Mouse (Mus musculus) common myeloid progenitor, adult 5-6 weeks (primary cell): ENCODE data around the gene Smad6. TPM values are rescaled to one million over a fixed set of nuclear protein-coding genes. Genes with fewer than 3 reads are reported as not detected.

Experiments used
- ATAC-seq: replicated peaks from 2 replicates; pipeline ENCODE4 v1.8.0; 2016; ENCODE audit warnings: low read depth, mild to moderate bottlenecking, moderate TSS enrichment, inconsistent platforms; ENCODE audit not compliant: poor library complexity, severe bottlenecking
- total RNA-seq: library from RNA; stranded (forward); fragments of 200-1000, 187-1606 nt; gene quantifications from 2 replicates; pipeline ENCODE4 v1.2.3, GENCODE M21; 2017

The Smad6 gene
- total RNA-seq, 1 experiment from 2014 or later, result 0.69 TPM

GRCm38 (mm10) chr9:64022562-64023366 is 905 bp upstream of the Smad6 start:
- peak; percentile 73 for ATAC-seq

GRCm38 (mm10) chr9:64021319-64021850 is 474 bp downstream of the Smad6 start:
- no peak for ATAC-seq

GRCm38 (mm10) chr9:64020606-64021318 is 1.1 kb downstream of the Smad6 start:
- no peak for ATAC-seq

- no peak for ATAC-seq
Measured at GRCm38 (mm10) chr9:64020171-64020605, 1.7 kb downstream of the Smad6 start.

- ATAC-seq, result no peak
Measured at GRCm38 (mm10) chr9:64019036-64019886, 2.6 kb downstream of the Smad6 start.

- ATAC-seq, result no peak
Measured at GRCm38 (mm10) chr9:64017861-64018793, 3.7 kb downstream of the Smad6 start.

- peak; percentile 43; the same call in 1 of the 2 replicates for ATAC-seq
Measured at GRCm38 (mm10) chr9:64016648-64017400, 5.0 kb downstream of the Smad6 start.

GRCm38 (mm10) chr9:64016092-64016491 is 5.8 kb downstream of the Smad6 start:
- no peak for ATAC-seq

GRCm38 (mm10) chr9:64014801-64015200 is 7.1 kb downstream of the Smad6 start:
- no peak for ATAC-seq

GRCm38 (mm10) chr9:64011356-64011755 is 10.5 kb downstream of the Smad6 start:
- ATAC-seq, result no peak

GRCm38 (mm10) chr9:64002981-64003380 is 18.9 kb downstream of the Smad6 start:
- ATAC-seq, result no peak

GRCm38 (mm10) chr9:64001081-64001480 is 20.8 kb downstream of the Smad6 start:
- ATAC-seq, result no peak

- ATAC-seq, result no peak
Measured at GRCm38 (mm10) chr9:64000085-64000484, 21.8 kb downstream of the Smad6 start.

GRCm38 (mm10) chr9:63999194-63999593 is 22.7 kb downstream of the Smad6 start:
- no peak for ATAC-seq

- no peak for ATAC-seq
Measured at GRCm38 (mm10) chr9:63998026-63998425, 23.8 kb downstream of the Smad6 start.

- no peak for ATAC-seq
Measured at GRCm38 (mm10) chr9:63997439-63997838, 24.4 kb downstream of the Smad6 start.

- ATAC-seq, result no peak
Measured at GRCm38 (mm10) chr9:63993256-63993655, 28.6 kb downstream of the Smad6 start.

GRCm38 (mm10) chr9:63992761-63993160 is 29.1 kb downstream of the Smad6 start:
- no peak for ATAC-seq
